Mouse (Mus musculus): ENCODE results near the gene Arhgef11. TPM values are rescaled to one million over a fixed set of nuclear protein-coding genes. Genes with fewer than 3 reads are reported as not detected.

The Arhgef11 gene
- polyA plus RNA-seq, 1 experiment: 5.5 TPM

DNA sequence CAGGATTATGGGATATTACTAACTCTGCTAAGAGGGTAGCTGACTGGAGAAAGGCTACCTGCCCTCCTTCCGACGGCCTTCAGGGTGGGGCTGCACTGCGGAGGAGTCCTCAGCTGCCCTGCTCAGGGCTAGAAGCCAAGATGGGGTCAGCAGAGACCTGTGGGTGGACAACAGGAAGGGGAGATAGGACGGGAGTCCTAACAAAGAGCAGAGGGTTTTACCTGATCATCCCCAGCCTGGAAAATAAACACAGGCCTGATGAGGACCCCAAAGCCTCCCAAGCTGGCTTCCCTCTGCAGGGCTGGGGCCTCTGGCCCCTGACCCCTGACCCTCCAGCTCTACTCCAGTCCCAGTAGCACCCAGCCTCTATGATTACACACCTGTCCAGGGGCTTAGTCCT is 145.8 kb downstream of the Arhgef11 start:
- Histone ChIP-seq H3K36me3 (ENCODE audit: control insufficient read depth, insufficient read depth) (no peaks in the 10 kb centered on the region), H3K27me3 (ENCODE audit: control insufficient read depth, insufficient read depth, insufficient read length) (no peaks in the 10 kb centered on the region), H3ac (ENCODE audit: control insufficient read depth, insufficient read length, low read depth) (no peak overlapping the region), H3K79me3 (ENCODE audit: low read depth) (no peaks in the 10 kb centered on the region), H3K79me2 (ENCODE audit: control insufficient read depth, insufficient read depth) (no peaks in the 10 kb centered on the region), H3K4me3 (ENCODE audit: insufficient read depth, poor library complexity, severe bottlenecking) (no peak overlapping the region)
- TF ChIP-seq FOSL1 (IDR thresholded peaks at IDR 0.05; ENCODE audit: insufficient read depth, low read length, poor library complexity, severe bottlenecking) (no peak), USF1 (IDR thresholded peaks at IDR 0.05; ENCODE audit: low read depth) (no peak), CTCF (IDR thresholded peaks at IDR 0.05; ENCODE audit: control insufficient read depth, insufficient read depth, insufficient read length) (no peak), MYOG (IDR thresholded peaks at IDR 0.05; ENCODE audit: control insufficient read depth, extremely low read depth, insufficient read length) (no peak), CEBPB (IDR thresholded peaks at IDR 0.05; ENCODE audit: low read depth) (no peak), MAX (IDR thresholded peaks at IDR 0.05) (no peak), MYOD1 (IDR thresholded peaks at IDR 0.05; ENCODE audit: control insufficient read depth, insufficient read length, low read depth) (no peak)

DNA sequence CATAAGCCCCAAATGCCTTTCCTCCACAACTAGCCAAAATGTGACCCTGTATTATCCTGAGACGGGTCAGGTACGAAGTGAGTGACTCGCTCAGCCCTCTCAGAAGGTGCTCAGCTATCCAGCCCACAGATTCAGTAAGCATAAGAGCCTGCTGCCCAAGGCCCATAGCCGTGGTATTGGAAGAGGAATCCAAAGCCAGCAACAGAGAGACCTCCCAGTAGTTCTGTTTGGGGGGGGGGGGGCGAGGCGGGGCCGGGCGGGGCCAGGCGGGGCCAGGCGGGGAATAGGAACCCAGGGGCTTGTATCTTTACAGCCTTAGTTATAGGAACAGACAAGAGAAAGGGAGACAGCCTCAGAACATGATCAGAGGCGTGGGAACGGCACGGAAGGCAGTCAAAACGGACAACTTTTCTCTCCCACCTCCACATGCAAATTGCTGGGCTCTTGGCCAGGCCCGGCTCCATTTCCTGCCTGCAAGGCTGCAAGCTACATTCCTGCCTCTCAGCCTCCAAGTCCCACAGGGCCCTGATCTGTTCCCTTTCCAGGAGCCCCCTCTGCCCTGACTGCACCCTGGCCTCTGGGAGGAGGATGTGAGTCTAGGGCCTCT is 146.4 kb downstream of the Arhgef11 start:
- Histone ChIP-seq H3ac (ENCODE audit: control insufficient read depth, insufficient read length, low read depth) (no peak overlapping the region), H3K79me3 (ENCODE audit: low read depth) (no peaks in the 10 kb centered on the region), H3K27me3 (ENCODE audit: control insufficient read depth, insufficient read depth, insufficient read length) (no peaks in the 10 kb centered on the region), H3K4me3 (ENCODE audit: insufficient read depth, poor library complexity, severe bottlenecking) (no peak overlapping the region), H3K36me3 (ENCODE audit: control insufficient read depth, insufficient read depth) (no peaks in the 10 kb centered on the region), H3K79me2 (ENCODE audit: control insufficient read depth, insufficient read depth) (no peaks in the 10 kb centered on the region)
- TF ChIP-seq MYOG (IDR thresholded peaks at IDR 0.05; ENCODE audit: control insufficient read depth, extremely low read depth, insufficient read length) (no peak), CEBPB (IDR thresholded peaks at IDR 0.05; ENCODE audit: low read depth) (no peak), CTCF (IDR thresholded peaks at IDR 0.05; ENCODE audit: control insufficient read depth, insufficient read depth, insufficient read length) (no peak)

DNA sequence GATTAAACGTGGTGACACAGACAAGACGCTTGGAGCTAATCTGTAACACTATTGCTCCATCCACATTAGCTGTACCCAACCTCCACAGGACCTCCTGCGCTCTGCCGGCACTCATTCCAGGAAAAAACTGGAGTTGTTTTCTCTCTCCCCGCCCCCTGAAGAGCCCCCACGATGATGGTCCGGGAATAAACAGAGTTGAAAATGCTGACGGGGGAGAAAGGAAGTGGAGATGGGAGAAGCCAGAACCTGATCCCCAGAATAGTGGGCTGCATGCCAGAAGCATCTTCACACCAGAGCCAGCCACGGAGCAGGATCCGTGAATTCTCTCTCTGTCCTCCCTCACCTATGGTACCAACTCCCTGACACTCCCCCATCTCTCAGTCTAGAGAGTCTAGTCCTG is 147.1 kb downstream of the Arhgef11 start:
- no peak overlapping the region for H3K4me3 ChIP-seq (ENCODE audit: insufficient read depth, poor library complexity, severe bottlenecking)
- H3K36me3 ChIP-seq (ENCODE audit: control insufficient read depth, insufficient read depth): no peaks in the 10 kb centered on the region
- no peaks in the 10 kb centered on the region for H3K79me2 ChIP-seq (ENCODE audit: control insufficient read depth, insufficient read depth)
- no peak for TF ChIP-seq CTCF (IDR thresholded peaks at IDR 0.05; ENCODE audit: control insufficient read depth, insufficient read depth, insufficient read length)
- H3K79me3 ChIP-seq (ENCODE audit: low read depth): no peaks in the 10 kb centered on the region
- H3K27me3 ChIP-seq (ENCODE audit: control insufficient read depth, insufficient read depth, insufficient read length): no peaks in the 10 kb centered on the region
- no peak overlapping the region for H3ac ChIP-seq (ENCODE audit: control insufficient read depth, insufficient read length, low read depth)

DNA sequence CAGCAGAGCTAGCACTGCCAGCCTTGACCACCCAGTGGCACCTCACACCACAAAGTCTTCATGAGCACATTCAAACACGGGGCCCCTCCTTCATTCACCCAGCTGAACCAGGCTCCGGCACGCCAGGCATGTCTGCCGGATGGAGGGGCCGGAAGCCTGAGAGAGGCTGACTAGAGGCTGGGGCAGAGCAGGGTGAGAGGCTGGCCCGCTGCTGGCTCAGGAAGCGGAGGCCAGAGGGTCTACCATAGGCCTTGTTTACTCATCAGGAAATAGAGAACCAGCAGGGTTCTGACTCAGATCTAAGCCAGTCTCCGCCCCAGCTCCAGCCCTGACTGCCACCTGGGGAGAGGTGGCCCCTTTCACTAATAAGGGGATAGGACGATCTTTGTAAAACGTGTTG is 147.7 kb downstream of the Arhgef11 start:
- Histone ChIP-seq H3K4me3 (ENCODE audit: insufficient read depth, poor library complexity, severe bottlenecking) (no peak overlapping the region), H3K79me2 (ENCODE audit: control insufficient read depth, insufficient read depth) (no peaks in the 10 kb centered on the region), H3K79me3 (ENCODE audit: low read depth) (no peaks in the 10 kb centered on the region), H3ac (ENCODE audit: control insufficient read depth, insufficient read length, low read depth) (no peak overlapping the region), H3K36me3 (ENCODE audit: control insufficient read depth, insufficient read depth) (no peaks in the 10 kb centered on the region), H3K27me3 (ENCODE audit: control insufficient read depth, insufficient read depth, insufficient read length) (no peaks in the 10 kb centered on the region)
- TF ChIP-seq MAX (IDR thresholded peaks at IDR 0.05) (no peak), USF1 (IDR thresholded peaks at IDR 0.05; ENCODE audit: low read depth) (no peak), CEBPB (IDR thresholded peaks at IDR 0.05; ENCODE audit: low read depth) (no peak), MYOD1 (IDR thresholded peaks at IDR 0.05; ENCODE audit: control insufficient read depth, insufficient read length, low read depth) (no peak), MYOG (IDR thresholded peaks at IDR 0.05; ENCODE audit: control insufficient read depth, extremely low read depth, insufficient read length) (no peak), FOSL1 (IDR thresholded peaks at IDR 0.05; ENCODE audit: insufficient read depth, low read length, poor library complexity, severe bottlenecking) (no peak), CTCF (IDR thresholded peaks at IDR 0.05; ENCODE audit: control insufficient read depth, insufficient read depth, insufficient read length) (no peak)

DNA sequence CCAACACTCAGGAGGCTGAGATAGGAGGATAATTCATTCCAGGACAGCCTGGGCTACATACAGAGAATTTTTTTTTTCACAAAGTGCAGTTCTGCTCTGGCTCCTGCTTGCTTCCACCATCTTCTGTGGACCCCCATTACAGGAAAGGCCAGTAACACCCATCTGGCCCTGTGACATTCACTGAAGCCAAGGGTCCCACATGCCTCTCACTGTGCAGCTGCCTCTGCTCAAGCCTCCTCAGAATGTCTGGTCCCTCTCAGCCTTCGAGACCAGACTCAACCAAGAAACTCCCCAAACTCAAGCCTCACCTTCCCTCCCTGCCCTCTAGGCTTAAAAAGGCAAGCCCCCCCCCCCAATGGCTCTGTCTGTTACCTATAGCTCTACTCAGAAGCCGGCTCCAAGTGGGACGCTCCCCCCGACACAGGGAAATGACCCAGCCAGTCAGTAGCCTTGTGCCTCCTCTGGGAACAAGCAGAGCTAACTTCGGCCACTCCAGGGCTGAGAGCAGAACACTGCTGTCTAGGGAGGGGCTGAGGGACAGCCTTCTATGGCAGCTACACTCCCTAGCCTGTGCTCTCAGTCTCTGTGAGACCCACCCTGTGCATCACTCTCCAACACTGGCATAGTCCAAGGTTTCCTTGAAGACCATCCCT is 148.4 kb downstream of the Arhgef11 start:
- H3K79me2 ChIP-seq (ENCODE audit: control insufficient read depth, insufficient read depth): no peaks in the 10 kb centered on the region
- no peaks in the 10 kb centered on the region for H3K79me3 ChIP-seq (ENCODE audit: low read depth)
- TF ChIP-seq MYOD1 (IDR thresholded peaks at IDR 0.05; ENCODE audit: control insufficient read depth, insufficient read length, low read depth) (no peak), FOSL1 (IDR thresholded peaks at IDR 0.05; ENCODE audit: insufficient read depth, low read length, poor library complexity, severe bottlenecking) (no peak), CEBPB (IDR thresholded peaks at IDR 0.05; ENCODE audit: low read depth) (no peak), USF1 (IDR thresholded peaks at IDR 0.05; ENCODE audit: low read depth) (no peak), MYOG (IDR thresholded peaks at IDR 0.05; ENCODE audit: control insufficient read depth, extremely low read depth, insufficient read length) (no peak), CTCF (IDR thresholded peaks at IDR 0.05; ENCODE audit: control insufficient read depth, insufficient read depth, insufficient read length) (no peak), MAX (IDR thresholded peaks at IDR 0.05) (no peak)
- H3K4me3 ChIP-seq (ENCODE audit: insufficient read depth, poor library complexity, severe bottlenecking): no peak overlapping the region
- H3ac ChIP-seq (ENCODE audit: control insufficient read depth, insufficient read length, low read depth): no peak overlapping the region
- no peaks in the 10 kb centered on the region for H3K27me3 ChIP-seq (ENCODE audit: control insufficient read depth, insufficient read depth, insufficient read length)
- no peaks in the 10 kb centered on the region for H3K36me3 ChIP-seq (ENCODE audit: control insufficient read depth, insufficient read depth)

DNA sequence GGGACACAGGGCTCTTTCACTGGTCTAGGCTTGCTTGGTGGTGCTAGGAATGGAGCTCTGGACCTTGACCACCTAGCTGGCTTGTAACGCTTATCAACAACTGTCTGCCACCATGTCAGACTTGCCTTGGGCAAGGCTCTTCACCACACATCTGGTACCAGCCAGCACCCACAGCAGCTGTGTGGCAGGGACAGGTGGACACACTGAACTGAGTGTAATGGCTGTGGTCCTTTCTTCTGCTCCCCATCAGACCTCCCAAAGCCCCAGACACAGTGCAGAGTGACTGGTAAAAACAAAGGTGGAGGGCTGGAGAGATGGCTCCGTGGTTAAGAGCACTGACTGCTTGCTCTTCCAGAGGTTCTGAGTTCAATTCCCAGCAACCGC is 148.9 kb downstream of the Arhgef11 start:
- TF ChIP-seq MYOG (IDR thresholded peaks at IDR 0.05; ENCODE audit: control insufficient read depth, extremely low read depth, insufficient read length) (no peak), FOSL1 (IDR thresholded peaks at IDR 0.05; ENCODE audit: insufficient read depth, low read length, poor library complexity, severe bottlenecking) (no peak), USF1 (IDR thresholded peaks at IDR 0.05; ENCODE audit: low read depth) (no peak), CEBPB (IDR thresholded peaks at IDR 0.05; ENCODE audit: low read depth) (no peak), MAX (IDR thresholded peaks at IDR 0.05) (no peak), CTCF (IDR thresholded peaks at IDR 0.05; ENCODE audit: control insufficient read depth, insufficient read depth, insufficient read length) (no peak), MYOD1 (IDR thresholded peaks at IDR 0.05; ENCODE audit: control insufficient read depth, insufficient read length, low read depth) (no peak)
- Histone ChIP-seq H3K4me3 (ENCODE audit: insufficient read depth, poor library complexity, severe bottlenecking) (no peak overlapping the region), H3K79me3 (ENCODE audit: low read depth) (no peaks in the 10 kb centered on the region), H3K79me2 (ENCODE audit: control insufficient read depth, insufficient read depth) (no peaks in the 10 kb centered on the region), H3K27me3 (ENCODE audit: control insufficient read depth, insufficient read depth, insufficient read length) (no peaks in the 10 kb centered on the region), H3K36me3 (ENCODE audit: control insufficient read depth, insufficient read depth) (no peaks in the 10 kb centered on the region), H3ac (ENCODE audit: control insufficient read depth, insufficient read length, low read depth) (no peak overlapping the region)
